ENCODE assay signal across 24 mouse cellular contexts in the genomic region with DNA sequence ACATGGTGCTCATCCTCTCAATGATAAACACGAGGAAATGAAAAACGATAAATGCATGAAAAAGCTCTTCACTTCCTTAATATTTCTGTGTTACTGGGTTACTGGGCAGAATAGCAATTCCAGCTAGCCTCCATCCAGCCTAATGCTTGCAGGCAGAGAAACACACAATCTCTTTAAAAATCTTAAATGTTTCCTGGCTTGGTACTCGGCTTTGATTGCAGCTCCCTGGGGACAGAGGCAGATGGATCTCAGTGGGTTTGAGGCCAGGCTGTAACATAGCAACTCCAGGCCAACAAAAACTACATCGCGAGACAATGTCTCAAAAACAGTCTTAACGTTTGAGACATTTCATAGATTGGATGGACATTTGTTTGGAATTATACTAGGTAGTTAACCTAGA. TPM values are rescaled to one million over a fixed set of nuclear protein-coding genes. Genes with fewer than 3 reads are reported as not detected.
A peak's percentile ranks its signal among the peaks of the same experiment; 100 is the strongest.
DNase-seq lines count a peak whose midpoint lies in the region; ATAC-seq lines count a peak whose summit lies in the region.
"Had no signal": no experiment of that assay in that cellular context is flagged by ENCODE, and none has a peak within 500 bp of the region (broad histone marks: within the 10 kb centered on the region; RNA-seq: fewer than 3 reads in every experiment).

No protein-coding gene starts in this region.

- no peaks in the 10 kb centered on the region for H3K4me1 ChIP-seq in embryonic facial prominence, embryonic 14.5 days (ENCODE audit: control insufficient read depth, insufficient read depth, low read length)
- H3K4me1 ChIP-seq: embryonic facial prominence, embryonic 12.5 days; forebrain, embryonic 13.5 days; heart, embryonic 15.5 days; hindbrain, embryonic 15.5 days had no signal

- H3K4me3 ChIP-seq in embryonic facial prominence, embryonic 14.5 days (ENCODE audit: low read depth, low read length) = no peak overlapping the region
- H3K4me3 ChIP-seq: embryonic facial prominence, embryonic 12.5 days; forebrain, embryonic 13.5 days; heart, adult 2 months; heart, embryonic 15.5 days; hindbrain, embryonic 15.5 days had no signal

- intact Hi-C loops in left cerebral cortex, postnatal 4 days (cut with DNase I) = no loop called here
- intact Hi-C loops in left cerebral cortex, postnatal 10 days (cut with DNase I) = no loop called here

- WGBS in embryonic facial prominence, embryonic 14.5 days = 60% methylated on average over 6 of the region's 6 CpGs

- H3K27me3 ChIP-seq in embryonic facial prominence, embryonic 14.5 days (replicated peaks; ENCODE audit: control insufficient read depth, insufficient read depth, low read length) = no peaks in the 10 kb centered on the region
- H3K27me3 ChIP-seq: embryonic facial prominence, embryonic 12.5 days; forebrain, embryonic 13.5 days; heart, embryonic 15.5 days; hindbrain, embryonic 15.5 days; Patski had no signal

- H3K36me3 ChIP-seq in embryonic facial prominence, embryonic 14.5 days (ENCODE audit: control insufficient read depth, insufficient read depth, low read length) = no peaks in the 10 kb centered on the region
- H3K36me3 ChIP-seq: embryonic facial prominence, embryonic 12.5 days; heart, embryonic 15.5 days; hindbrain, embryonic 15.5 days had no signal

- DNase-seq in cerebellum, adult 18-20 months = no peak
- DNase-seq in cerebellum, postnatal 25 days = peak; percentile 44 to 51
- no peak for DNase-seq in cerebellum, adult 11-12 months
- peak; percentile 44 for DNase-seq in left cerebral cortex, postnatal 4 days
- no peak for DNase-seq in left cerebral cortex, postnatal 10 days (ENCODE audit: extremely low spot score in 1 of 2, low spot score in 2 of 2)
- peak; percentile 21 for DNase-seq in embryonic facial prominence, embryonic 14.5 days (ENCODE audit: low spot score)
- no peak for DNase-seq in lung, postnatal 25 days (ENCODE audit: low spot score)
- DNase-seq: adrenal gland, postnatal 14 days; B cell, adult 2 months; embryo, embryonic 11 days; forebrain, postnatal 0 days; gastrocnemius, postnatal 14 days; heart, adult 2 months; heart, postnatal 14 days; kidney, adult 11 months had no signal

- H3K9me3 ChIP-seq in embryonic facial prominence, embryonic 14.5 days (ENCODE audit: control insufficient read depth, low read length) = no peaks in the 10 kb centered on the region
- H3K9me3 ChIP-seq: embryonic facial prominence, embryonic 12.5 days; forebrain, embryonic 13.5 days; heart, embryonic 15.5 days; hindbrain, embryonic 15.5 days had no signal

- no peak overlapping the region for H3K9ac ChIP-seq in embryonic facial prominence, embryonic 14.5 days (ENCODE audit: low read depth, low read length)
- H3K9ac ChIP-seq: embryonic facial prominence, embryonic 12.5 days; forebrain, embryonic 13.5 days; forebrain, postnatal 0 days; heart, embryonic 15.5 days; hindbrain, embryonic 15.5 days had no signal

- no peak overlapping the region for H3K27ac ChIP-seq in embryonic facial prominence, embryonic 14.5 days (replicated peaks; ENCODE audit: low read depth, low read length)
- H3K27ac ChIP-seq: embryonic facial prominence, embryonic 12.5 days; forebrain, embryonic 13.5 days; heart, adult 2 months; heart, embryonic 15.5 days; hindbrain, embryonic 15.5 days had no signal

- peak; percentile 56; the same call in 1 of the 2 replicates for ATAC-seq in cerebellum, adult (ENCODE audit: insufficient number of reproducible peaks, low FRiP score, low TSS enrichment)
- no peak for ATAC-seq in embryonic facial prominence, embryonic 14.5 days (ENCODE audit: low read depth)
- ATAC-seq: activated CD4-positive, CD25-positive, alpha-beta regulatory T cell, adult 4 months; CD4-positive, CD25-positive, alpha-beta regulatory T cell, adult 4 months; forebrain, embryonic 13.5 days; forebrain, postnatal 0 days; Patski had no signal

- H3K4me2 ChIP-seq in embryonic facial prominence, embryonic 14.5 days (ENCODE audit: low read depth, low read length) = no peak overlapping the region
- H3K4me2 ChIP-seq: embryonic facial prominence, embryonic 12.5 days; forebrain, embryonic 13.5 days; heart, embryonic 11.5 days; heart, embryonic 15.5 days; hindbrain, embryonic 15.5 days had no signal

RNA-seq across cellular contexts. Expression of a gene that starts 57.1 kb away (rescaled TPM):
- total RNA-seq in left cerebral cortex, postnatal 4 days (2021) = 1 to 10 TPM; 7.0 to 7.4 TPM
- 1 to 10 TPM; 3.6 to 4.2 TPM for total RNA-seq in left cerebral cortex, postnatal 10 days (2021)
- polyA plus RNA-seq in embryonic facial prominence, embryonic 14.5 days (2014; fragmentation: Nextera tagmentation; extraction: Ambion mirVana) = 9.5 and 13.1 TPM in 2 replicates

Comparison
In these comparisons a context has a peak if more than half of its experiments do, and no peak if none do; other contexts are left out.
1. DNase-seq: peak in cerebellum, postnatal 25 days (2 of 2), left cerebral cortex, postnatal 4 days (single experiment) and embryonic facial prominence, embryonic 14.5 days (single experiment); none in cerebellum, adult 18-20 months (0 of 2), cerebellum, adult 11-12 months (single experiment), left cerebral cortex, postnatal 10 days (0 of 2) and lung, postnatal 25 days (single experiment).